Mouse (Mus musculus): Measurements from ENCODE around the gene Znhit3.
A peak's percentile ranks its signal among the peaks of the same experiment; 100 is the strongest.
"Not testable (repeated sequence)": the region's sequence is repeated elsewhere in the genome, so short reads cannot be mapped to it uniquely, and the experiment has no call there.

Gene Znhit3

DNA sequence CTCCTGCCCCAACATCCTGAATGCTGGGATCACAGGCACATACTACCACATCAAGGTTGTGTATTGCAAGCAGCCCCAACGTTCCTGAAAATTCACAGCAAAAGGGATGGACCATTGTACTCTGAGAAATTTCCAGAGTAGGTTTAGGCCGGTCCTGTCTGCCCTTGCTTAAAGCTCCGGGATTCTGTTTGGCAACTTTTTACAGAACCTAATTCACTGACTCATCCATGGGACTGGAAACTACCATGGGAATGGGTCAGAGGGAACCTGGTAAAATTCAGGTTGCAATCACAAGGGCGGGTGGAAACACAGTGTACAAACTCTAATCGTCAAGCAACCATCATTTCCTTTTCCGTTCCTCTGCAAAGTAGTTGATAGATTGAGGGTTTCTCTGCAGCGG is 3.8 kb upstream of the Znhit3 start:
- DNase-seq (ENCODE audit: low spot score), result no peak

DNA sequence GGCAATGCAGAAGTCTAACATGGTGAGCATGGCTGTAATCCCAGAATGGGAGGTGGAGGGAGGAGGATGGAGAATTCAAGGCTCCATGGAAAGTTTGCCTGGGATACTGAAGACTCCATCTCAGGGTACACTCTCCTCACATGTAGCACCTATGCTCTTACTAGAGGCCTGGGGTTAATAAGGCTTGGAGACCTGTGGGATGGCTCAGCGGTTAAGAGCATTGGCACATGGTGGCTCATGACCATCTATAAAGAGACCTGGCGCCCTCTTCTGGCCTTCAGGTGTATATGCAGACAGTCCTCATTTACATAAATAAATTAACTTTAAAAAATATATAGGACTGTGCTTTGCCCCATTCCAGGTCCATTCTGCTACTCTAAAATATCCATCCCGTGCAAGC is 3.1 kb upstream of the Znhit3 start:
- peak; percentile 35 for DNase-seq (ENCODE audit: low spot score)

DNA sequence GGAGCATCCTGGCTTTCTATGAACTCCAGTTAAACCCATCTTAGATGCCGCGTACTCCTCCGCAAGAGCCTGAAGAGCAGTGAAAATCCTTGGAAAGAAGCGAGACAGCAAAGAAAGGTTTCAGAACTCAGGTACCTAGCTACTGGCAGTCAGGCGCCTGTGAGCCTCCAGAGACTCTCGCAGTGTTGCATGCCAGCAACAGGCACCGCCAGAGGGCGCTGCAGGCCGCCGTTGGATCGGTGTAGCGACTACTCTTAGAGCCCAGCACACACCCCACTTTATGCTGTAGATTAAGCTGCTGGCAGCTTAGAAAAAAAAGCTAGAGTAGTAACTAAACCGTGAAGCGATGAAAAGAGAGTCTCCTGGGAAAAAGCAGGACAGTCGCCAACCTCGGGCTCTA is 2.3 kb upstream of the Znhit3 start:
- DNase-seq (ENCODE audit: low spot score), result peak; percentile 82

DNA sequence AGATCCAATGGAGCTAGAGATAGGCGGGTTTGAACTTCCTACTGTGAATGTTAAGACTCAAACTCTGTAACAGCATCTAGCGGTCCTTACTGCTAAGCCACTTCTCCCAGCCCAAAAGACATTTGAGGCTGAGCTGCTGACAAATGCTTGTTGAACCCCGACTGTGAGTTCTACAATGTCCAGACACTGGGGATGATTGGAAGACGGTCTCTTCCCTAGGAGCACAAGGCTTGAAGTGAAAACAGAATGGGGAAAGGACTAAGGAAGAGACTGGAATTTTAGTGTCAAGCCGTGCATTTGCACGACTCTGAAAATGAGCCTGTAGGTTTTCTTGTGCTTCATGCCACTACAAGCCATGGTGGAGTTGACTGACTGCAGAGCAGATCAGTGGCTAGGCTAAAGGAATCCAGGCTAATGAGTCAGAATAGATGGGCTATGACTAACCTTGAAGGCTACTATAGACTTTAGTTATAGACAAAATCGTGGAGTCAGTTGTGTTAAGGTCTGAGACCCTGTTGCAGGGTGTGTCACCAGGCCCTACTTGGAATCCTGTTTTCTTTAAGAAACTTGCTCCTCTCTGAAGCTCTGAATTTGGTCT is 636 bp upstream of the Znhit3 start:
- DNase-seq (ENCODE audit: low spot score), result no peak

DNA sequence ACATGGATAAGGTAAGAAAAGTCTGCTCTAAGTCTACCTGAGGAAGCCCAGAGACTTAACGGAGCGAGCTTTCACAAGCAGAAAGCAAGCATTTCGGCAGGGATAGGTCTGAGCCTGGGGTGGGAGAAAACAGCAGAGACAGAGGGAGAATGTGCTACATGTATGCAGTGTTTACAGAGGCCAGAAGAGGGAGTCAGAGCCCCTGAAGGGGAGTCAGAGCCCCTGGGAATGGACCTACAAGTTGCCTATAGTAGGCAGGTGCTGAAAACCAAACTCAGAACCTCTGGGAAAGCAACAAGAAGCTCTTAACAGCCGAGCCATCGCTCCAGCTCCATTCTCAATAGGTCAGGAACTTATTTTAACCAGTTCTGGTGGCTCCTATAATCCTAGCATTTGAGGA is 1.5 kb downstream of the Znhit3 start:
- no peak for DNase-seq (ENCODE audit: low spot score)

DNA sequence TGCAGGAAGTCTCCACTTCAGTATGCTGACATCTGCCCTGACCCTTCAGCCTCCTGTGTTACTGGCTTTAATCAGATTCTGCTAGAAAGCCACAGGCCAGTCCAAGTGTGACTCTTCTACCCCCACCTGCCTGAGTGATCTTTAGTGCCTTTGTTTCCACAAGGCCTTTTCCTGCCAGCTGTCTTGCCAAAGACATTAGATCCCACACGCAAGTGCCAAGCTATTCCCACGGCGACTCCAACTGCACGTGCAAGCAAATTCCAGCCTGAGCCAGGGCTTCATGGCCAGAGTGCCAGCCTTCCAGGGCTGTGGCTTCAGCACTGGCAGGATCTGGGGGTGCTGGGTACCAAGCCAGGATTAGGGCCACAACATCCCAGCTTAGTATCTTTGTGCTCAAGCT is 5.8 kb downstream of the Znhit3 start:
- DNase-seq (ENCODE audit: low spot score), result no peak

DNA sequence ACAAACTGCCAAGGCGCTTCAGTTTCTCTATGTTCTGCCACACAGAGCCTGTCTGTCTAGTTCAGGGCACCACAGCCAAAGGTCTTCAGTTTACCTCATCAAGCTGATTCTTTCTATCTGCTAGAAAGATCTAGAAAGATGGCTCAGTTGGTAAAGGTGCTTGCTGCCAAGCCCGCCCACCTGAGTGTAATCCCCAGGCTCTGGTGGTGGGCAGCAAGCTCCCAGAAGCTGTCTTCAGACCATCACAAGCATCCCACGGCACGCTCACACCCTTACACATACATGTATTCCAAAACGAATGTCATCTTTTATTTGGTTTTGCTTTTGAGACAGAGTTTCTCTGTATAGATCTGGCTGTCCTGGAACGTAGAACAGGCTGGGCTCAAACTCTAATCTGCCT is 7.7 kb downstream of the Znhit3 start:
- no peak for DNase-seq (ENCODE audit: low spot score)

DNA sequence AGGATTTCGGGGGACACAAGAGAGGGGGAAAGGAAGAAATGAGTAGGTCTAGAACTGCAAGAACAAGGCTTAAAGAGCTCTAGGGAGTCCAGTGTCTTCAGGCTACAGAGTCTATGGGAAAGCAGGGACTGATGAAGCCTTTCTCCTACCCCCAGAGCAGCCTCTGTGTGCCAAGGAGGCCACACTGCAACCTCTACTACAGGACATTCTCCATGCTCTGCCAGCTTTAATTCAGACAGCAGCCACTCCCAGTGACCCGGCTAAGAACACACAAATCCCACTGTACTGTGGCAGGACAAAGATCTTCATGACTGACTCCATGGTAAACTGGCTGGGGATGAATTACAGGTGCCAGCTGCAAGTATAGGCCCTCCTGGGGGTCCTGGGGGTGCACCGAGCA is 9.1 kb downstream of the Znhit3 start:
- no peak for DNase-seq (ENCODE audit: low spot score)

DNA sequence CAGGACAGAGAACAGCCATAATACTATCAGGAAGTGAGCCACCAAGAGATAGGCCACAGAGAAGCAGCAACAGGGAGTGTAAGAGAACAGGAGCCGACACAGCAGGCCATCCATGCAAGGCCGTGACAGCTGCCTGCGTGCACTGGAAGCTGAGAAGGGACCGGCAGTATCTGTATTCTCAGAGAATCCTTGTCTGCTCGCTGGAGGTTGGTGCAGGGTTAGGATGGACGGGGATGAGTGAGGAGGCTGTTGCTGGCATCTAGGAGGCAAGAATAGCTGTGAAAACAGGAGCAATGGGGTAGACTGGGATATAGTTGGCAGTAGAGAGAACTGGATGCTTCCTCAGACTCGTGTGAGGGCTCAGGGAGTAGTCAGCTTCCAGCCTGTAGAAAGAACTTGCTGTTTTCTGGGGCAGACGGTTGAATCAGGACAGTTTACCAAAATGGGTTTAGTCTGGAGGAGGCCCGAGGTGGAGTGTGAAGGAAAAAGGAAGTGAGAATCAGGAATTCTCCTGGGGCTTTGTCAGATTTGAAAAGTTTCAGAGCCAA is 11.5 kb downstream of the Znhit3 start:
- DNase-seq (ENCODE audit: low spot score), result no peak

DNA sequence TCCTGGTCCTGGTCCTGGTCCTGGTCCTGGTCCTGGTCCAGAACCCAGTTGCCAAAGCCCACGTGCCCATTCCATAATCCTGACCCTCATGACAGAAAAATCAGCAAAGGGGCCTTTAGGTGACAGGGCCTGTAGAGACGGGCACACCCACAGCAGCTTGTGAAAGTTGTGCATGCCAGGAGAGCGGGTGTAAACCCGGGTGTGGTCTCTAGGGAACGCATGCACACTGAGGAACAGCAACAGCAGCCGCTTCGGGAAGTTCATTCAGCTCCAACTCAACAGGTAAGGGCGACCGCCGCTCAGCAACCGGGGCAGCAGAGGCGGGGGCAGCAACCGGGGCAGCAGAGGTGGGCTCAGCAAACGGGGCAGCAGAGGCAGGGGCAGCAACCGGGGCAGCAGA is 23.1 kb downstream of the Znhit3 start:
- no peak for DNase-seq (ENCODE audit: low spot score)

DNA sequence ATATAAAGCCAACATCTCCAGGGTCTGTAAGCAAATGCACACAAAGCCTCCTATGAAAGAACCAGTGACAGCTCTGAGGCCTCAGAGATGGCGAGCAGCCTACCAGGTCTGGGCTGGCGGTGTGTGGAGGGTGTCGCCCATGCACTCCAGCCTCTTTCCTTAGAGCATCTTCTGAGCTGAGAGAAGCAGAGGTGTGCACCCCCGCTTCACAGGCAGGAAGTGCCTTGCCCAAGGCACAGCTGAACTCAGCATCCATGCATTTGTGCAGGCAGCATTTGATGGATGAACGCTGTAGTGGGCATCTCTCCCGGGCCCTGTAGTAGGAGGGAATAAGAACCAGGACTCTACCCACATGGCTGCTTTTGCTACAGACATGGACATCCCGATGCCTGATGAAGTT is 24.5 kb downstream of the Znhit3 start:
- DNase-seq (ENCODE audit: low spot score), result no peak

DNA sequence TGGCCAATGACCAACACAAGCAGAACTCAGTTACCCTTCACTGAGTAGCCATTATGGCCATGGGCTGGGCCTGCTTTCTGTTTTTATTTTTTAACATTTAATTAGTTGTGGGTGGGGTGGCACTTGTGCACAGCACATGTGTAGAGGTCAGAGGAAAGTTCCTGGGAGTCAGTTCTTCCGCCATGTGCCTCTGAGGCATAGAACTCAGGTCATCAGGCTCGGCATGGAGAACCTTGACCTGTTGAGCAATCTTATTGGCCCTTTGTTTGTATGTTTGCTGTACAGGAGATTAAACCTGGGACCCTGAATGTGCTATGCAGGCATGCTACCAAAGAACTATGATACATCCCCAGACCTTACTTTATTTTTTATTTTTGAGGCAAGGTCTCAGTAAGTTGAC is 26.7 kb downstream of the Znhit3 start:
- DNase-seq (ENCODE audit: low spot score), result no peak

DNA sequence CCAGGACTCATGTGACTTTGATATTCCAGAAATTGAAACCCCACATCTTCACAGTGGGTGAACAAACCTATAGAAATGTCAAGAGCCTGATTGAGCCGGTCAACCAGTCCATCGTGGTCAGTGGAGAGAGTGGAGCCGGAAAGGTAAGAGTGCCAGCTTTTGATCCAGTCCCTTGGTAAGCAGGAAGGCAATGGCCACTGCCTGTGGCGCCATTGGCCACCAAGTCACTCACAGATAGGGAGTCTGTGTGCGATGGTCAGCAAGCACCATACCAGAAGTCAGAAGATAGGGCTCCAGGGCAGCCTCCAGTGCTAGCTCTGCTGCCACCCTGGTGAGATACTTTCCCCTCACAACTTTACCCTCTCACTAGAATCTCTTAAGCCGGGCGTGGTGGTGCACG is 28.1 kb downstream of the Znhit3 start:
- no peak for DNase-seq (ENCODE audit: low spot score)

DNA sequence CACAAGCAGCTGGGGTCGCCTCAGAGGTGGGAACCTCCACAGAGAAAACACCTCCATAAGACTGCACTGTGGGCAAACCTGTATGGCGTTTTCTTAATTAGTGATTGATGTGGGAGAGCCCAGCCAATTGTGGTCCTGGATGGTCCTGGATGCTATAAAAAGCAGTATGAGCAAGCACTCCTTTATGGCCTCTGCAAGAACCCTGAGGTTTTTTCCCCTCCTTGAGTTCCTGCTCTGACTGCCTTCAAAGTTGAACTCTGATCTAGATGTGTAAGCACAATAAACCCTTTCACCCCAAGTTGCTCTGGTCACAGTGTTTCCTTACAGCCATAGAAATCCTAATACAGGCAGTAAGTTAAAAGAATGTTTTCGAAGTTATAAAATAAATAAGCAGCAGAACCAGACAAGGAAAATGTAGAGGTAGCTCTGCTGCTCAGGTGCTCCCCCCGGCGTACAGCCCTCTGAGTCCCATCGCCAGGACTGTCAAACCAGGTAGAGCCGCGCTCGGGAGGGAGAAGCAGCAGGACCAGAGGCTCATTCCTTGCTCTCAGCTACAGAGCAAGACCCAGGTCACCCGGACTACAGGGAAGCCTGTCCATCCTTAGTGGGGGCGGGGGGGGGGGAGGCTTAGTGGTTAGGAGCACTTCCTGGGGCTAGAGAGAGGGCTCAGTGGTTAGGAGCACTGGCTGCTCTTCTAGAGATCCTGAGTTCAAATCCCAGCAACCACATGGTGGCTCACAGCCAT is 29.2 kb downstream of the Znhit3 start:
- DNase-seq (ENCODE audit: low spot score), result no peak

DNA sequence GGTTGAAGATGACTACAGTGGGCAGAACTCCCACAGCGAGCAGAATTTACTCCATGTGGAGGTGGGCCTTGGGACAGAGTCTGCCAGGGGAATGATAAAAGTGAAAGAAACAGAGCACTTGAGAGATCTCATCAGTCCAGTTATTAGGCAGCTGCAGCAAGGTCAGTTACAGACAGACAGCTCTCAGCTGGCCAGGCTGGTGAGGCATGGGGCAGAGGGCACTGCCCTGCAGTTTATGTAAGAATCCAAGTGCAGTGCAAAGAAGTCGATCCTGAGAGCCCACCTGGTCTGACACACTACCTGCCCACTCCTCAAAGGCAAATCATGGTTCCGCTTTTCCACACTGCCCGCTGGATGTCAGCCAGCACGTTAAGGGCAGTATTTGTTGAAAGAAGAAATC is 29.9 kb downstream of the Znhit3 start:
- no peak for DNase-seq (ENCODE audit: low spot score)

DNA sequence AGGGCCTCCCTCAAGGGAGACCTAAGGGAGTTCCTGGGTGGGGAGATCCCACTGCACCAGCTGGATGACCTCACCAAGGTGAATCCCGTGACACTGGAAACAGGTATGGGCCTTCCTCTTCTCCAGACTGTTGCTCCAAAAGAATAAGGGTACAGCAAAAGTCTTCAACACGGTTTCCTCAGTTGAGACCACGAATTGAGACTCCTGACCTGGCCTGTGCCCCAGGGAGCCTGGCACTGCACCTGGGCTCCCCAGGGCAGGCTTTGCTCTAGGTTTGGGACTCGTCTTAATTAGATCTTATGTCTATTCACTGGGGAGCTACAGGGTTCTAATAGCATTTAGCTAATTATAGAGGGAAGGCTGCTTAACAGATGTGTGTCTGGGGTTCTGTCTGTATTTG is 30.9 kb downstream of the Znhit3 start:
- DNase-seq (ENCODE audit: low spot score), result no peak

DNA sequence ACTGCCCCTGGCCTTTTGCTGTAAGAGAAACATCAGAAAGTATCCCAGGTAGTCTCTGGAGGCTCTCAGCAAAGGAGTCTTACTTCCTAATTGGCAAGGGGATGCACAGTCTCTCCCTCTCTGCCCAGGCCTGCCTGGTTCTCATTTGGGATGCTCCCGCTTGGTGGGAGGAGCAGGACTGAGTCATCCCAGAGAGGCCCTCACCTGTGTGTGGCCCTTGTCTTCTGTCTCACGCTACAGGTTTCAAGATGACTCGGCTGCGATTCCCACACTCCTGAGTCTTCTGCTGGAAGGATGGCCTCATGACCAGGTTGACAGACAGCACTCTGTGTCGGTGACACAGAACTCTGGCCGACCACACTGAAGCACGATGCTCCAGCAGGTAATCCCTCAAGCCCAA is 33.8 kb downstream of the Znhit3 start:
- no peak for DNase-seq (ENCODE audit: low spot score)

DNA sequence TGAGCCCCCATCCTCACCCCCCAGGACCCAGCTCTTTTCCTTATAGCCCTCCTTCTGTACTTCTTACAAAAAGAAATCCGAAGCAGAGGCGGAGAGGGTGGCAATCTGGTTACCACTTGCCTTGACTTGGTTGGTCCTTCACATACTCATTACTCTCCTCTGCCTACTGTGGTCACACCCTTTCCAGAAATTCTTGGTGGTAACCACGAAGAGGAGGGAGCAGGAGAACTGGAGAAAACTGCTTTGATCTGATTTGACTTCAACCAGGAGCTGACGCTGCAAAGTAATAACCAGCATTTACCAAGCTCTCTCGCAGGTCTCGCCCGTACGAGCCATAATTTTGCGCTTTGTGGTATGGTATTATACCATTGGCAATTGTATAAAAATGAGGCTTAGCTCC is 35.2 kb downstream of the Znhit3 start:
- no peak for DNase-seq (ENCODE audit: low spot score)

DNA sequence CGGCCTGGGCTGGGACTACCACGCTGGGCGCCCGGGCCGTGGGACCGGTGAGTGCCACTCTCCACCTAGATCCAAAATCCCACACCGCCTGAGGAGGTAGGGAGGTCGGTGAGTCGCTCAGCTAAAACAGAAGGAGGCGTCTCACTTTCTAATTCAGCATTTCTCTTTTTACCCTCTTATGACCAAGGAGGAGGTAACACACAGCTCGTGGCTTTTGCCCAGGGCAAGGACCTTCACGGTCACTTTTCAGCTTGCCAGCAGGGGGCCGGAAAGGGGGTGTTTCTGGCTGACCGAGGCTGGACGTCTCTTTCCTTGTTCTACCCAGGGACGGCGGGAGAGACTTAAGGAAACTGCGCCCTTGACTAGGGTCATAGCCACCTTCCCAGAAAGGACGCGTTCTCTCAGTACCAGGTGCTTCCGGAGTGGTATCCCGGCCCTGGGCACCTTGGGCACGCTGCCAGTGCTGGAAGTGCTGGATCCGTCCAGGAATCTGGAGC is 35.7 kb downstream of the Znhit3 start:
- no peak for DNase-seq (ENCODE audit: low spot score)

DNA sequence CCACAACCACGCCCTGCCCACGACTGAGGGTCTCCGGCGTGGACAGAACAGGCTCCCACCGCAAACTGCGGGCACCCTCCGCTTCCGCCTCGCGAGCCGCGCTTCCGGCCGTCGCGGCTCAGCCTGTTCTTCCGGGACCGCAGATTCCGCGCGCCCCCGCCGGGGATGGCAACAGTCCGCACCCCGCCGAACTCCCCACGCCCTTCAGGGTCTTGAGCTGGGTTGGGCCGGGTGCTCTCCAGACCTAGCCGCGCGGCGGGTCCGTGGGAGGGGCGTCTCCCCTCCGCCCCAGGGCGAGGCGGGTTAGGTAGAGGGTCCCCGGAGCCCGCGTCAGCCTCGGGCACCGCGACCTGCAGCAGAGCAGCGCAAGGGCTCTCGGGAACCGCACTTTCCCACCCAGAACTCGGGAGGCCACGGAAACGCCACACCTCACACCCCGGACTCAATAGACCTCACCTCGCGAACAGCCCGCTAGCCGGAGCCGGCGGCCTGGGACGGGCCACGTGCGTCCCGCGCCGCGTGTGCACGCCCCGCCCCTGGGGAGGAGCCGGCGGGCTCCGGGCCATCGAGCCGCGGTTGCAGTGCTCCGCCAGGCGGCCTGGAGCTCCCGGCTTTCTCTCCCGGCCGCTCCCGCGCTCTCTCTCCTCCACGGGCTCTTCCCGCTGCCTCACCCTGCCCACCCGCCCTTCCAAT is 36.2 kb downstream of the Znhit3 start, which contains the start of the genes Myo19 and Pigw:
Gene Myo19, plus strand, starts transcription at position 377 of the 693 bp plus-strand sequence.
Gene Pigw, minus strand, starts transcription at position 514 of the 693 bp plus-strand sequence.
- peak; percentile 79 for DNase-seq (ENCODE audit: low spot score)

DNA sequence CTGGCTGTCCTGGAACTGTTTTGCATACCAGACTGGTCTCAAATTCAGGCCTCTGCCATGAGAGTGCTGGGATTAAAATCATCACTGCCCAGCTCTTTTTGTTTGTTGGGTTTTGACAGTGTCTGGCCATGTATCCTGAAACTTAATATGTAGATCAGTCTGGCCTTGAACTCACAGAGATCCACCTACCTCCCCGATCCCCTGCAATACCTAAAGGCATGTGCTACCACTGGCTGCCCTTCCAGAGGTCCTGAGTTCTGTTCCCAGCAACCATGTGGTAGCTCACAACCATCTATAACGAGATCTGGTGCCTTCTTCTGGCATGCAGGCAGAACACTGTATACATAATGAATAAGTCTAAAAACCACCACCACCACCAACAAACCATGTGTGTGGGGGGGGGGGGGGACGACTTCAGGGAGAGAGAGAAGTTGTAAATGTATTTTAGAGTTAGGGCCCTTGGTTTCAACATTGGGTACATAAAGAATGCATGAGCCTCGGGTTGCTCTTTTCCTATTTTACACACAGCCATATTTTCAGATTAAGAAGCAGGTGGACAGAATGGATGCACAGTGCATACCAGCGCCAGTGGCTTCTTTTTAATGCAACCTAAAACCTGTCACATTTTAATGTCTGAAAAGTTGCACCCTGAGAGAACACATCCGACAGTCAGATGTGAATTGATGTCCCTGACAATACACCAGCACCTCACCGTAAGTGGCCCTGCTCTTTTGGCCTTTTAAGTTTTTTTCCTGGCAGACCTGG is 37.0 kb downstream of the Znhit3 start:
- DNase-seq (ENCODE audit: low spot score), result no peak

DNA sequence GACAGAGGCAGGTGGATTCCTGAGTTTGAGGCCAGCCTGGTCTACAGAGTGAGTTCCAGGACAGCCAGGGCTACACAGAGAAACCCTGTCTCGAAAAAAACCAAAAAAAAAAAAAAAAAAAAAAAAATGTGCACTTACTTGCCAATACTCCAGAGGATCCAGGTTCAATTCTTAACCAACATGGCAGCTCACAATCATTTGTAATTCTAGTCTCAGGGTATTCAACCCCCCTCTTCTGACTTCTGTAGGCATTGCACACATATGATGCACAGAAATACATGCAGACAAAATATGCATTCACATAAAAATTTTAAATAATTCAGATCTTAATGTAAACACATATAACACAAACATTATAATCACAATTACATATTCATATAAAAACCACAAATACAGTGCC is 40.1 kb downstream of the Znhit3 start:
- DNase-seq (ENCODE audit: low spot score), result not testable (repeated sequence)
